Mouse (Mus musculus): ENCODE measurements around the gene Prr5. TPM values are rescaled to one million over a fixed set of nuclear protein-coding genes. Genes with fewer than 3 reads are reported as not detected.

The Prr5 gene
- total and polyA plus RNA-seq, 3 experiments, result not detected

- Histone ChIP-seq H3K36me3 (replicated peaks) (no peaks in the 10 kb centered on the region), H3K27me3 (ENCODE audit: insufficient read depth, low read length) (no peaks in the 10 kb centered on the region), H3K4me1 (ENCODE audit: insufficient read depth, low read depth, low read length) (no peaks in the 10 kb centered on the region), H3K4me3 (ENCODE audit: low read depth, low read length) (no peak overlapping the region), H3K9me3 (replicated peaks) (peaks cover 92% of the 10 kb centered on the region)
- TF ChIP-seq CTCF (IDR thresholded peaks at IDR 0.05; ENCODE audit: low read depth, low read length) (no peak), GATA1 (IDR thresholded peaks at IDR 0.05; ENCODE audit: borderline replicate concordance, low read length) (no peak), POLR2AphosphoS5 (IDR thresholded peaks at IDR 0.05; ENCODE audit: insufficient replicate concordance, low read depth, low read length) (no peak)
- DNase-seq (ENCODE audit: low spot score) (no peak), ATAC-seq (ENCODE audit: extremely low read depth, insufficient number of reproducible peaks, low FRiP score, poor library complexity, severe bottlenecking) (no peak)
Measured at GRCm38 (mm10) chr15:84666065-84666464, 3.4 kb upstream of the Prr5 start.

DNA sequence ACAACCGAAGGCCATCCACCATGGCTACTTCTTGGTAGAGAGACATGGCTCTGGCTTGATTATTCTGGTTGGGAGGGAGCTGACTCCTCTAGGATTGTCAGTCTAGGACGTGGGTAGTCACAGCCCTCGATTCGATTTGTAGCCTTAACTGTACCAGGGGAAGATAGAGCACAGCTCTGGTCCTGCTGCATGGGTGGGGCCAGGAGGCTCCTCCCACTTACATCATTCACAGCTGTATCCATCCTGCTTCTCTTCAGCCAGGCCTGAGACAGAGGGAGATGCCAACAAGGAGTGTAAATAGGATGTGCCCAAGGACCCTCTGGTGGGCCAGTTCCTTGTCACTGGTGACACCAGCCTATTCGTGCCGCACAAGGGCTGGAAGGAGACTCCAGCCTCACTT, 1.8 kb upstream of the Prr5 start:
- Histone ChIP-seq H3K4me3 (ENCODE audit: low read depth, low read length) (no peak overlapping the region), H3K36me3 (replicated peaks) (no peaks in the 10 kb centered on the region), H3K9me3 (replicated peaks) (peaks cover 98% of the 10 kb centered on the region), H3K27me3 (ENCODE audit: insufficient read depth, low read length) (no peaks in the 10 kb centered on the region), H3K4me1 (ENCODE audit: insufficient read depth, low read depth, low read length) (no peaks in the 10 kb centered on the region)
- ATAC-seq (ENCODE audit: extremely low read depth, insufficient number of reproducible peaks, low FRiP score, poor library complexity, severe bottlenecking), result no peak
- TF ChIP-seq TAL1 (conservative IDR thresholded peaks at IDR 0.05; ENCODE audit: low read depth, low read length), result no peak
- no peak for TF ChIP-seq POLR2AphosphoS5 (IDR thresholded peaks at IDR 0.05; ENCODE audit: insufficient replicate concordance, low read depth, low read length)
- TF ChIP-seq CTCF (IDR thresholded peaks at IDR 0.05; ENCODE audit: low read depth, low read length), result no peak
- no peak for TF ChIP-seq GATA1 (IDR thresholded peaks at IDR 0.05; ENCODE audit: borderline replicate concordance, low read length)
- TF ChIP-seq GATA2 (IDR thresholded peaks at IDR 0.05; ENCODE audit: borderline replicate concordance, low read depth, low read length), result no peak
- DNase-seq (ENCODE audit: low spot score), result no peak

DNA sequence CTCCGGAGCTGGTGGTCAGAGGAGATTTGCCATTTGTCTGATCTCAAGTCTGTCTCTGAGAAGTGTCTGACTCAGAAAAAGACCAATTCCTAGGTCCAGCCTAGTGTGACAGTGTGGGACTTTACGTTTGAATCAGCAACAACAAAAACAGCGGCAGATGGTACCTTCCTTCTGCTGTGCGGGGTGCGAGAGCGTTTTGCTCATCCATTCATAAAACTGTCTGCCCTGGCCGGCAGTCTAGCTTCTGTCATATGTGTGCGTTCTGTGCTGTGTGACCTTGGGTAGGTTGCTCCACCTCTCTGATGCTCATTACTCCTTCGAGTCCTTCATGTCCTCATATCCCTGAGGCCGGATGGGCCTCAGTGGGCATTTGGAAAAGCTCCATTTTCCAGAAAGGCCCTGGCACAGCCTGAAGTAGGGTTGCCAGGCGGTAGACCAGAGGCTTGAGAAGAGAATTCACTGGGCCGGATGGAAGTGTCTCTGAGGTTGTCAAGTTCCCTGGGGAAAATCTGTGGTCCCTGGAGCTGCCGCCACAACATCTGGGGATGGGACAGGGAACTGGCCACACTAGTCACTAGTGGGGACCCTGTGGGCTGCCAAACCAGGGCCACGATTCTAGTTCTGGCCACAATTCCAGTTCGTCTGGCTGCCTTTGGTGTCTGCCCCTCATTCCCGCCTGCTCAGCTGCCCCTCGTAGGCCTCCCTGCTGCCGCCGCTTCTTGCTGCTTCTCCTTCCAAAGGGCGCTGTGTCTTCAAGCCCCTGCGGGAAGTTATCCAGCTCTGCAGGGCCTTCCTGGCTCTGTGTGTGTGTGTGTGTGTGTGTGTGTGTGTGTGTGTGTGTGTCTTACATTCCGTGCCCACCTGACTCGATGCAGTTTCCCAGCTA, 594 bp downstream of the Prr5 start:
- Histone ChIP-seq H3K27me3 (ENCODE audit: insufficient read depth, low read length) (no peaks in the 10 kb centered on the region), H3K4me3 (ENCODE audit: low read depth, low read length) (no peak overlapping the region; the same call in 1 of the 2 replicates), H3K4me1 (ENCODE audit: insufficient read depth, low read depth, low read length) (no peaks in the 10 kb centered on the region), H3K36me3 (replicated peaks) (no peaks in the 10 kb centered on the region), H3K9me3 (replicated peaks) (peaks cover 91% of the 10 kb centered on the region)
- TF ChIP-seq GATA2 (IDR thresholded peaks at IDR 0.05; ENCODE audit: borderline replicate concordance, low read depth, low read length), result no peak
- TF ChIP-seq CTCF (IDR thresholded peaks at IDR 0.05; ENCODE audit: low read depth, low read length), result no peak
- no peak for TF ChIP-seq GATA1 (IDR thresholded peaks at IDR 0.05; ENCODE audit: borderline replicate concordance, low read length)
- TF ChIP-seq TAL1 (conservative IDR thresholded peaks at IDR 0.05; ENCODE audit: low read depth, low read length), result no peak
- no peak for TF ChIP-seq POLR2AphosphoS5 (IDR thresholded peaks at IDR 0.05; ENCODE audit: insufficient replicate concordance, low read depth, low read length)
- ATAC-seq (ENCODE audit: extremely low read depth, insufficient number of reproducible peaks, low FRiP score, poor library complexity, severe bottlenecking) (no peak), DNase-seq (ENCODE audit: low spot score) (no peak)

DNA sequence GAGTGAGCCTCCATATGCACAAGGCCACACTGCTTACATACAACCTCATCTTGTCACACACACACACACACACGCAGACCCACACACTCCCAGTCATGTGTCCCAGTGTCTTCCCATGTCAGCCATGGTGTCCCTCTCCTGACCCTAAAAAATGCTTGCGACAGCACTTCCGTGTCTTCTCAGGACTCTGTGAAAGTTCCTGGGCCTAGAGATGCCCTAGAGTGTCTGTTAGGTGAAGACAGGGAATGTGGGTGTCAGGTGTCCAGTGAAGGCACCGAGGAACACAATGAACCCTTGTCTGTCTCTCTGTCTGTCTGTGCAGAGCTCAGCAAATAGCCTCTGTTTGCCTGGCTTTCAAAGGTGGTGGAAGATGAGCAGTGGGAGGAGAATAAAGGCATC, 1.2 kb downstream of the Prr5 start:
- TF ChIP-seq POLR2AphosphoS5 (IDR thresholded peaks at IDR 0.05; ENCODE audit: insufficient replicate concordance, low read depth, low read length) (no peak), CTCF (IDR thresholded peaks at IDR 0.05; ENCODE audit: low read depth, low read length) (no peak), GATA2 (IDR thresholded peaks at IDR 0.05; ENCODE audit: borderline replicate concordance, low read depth, low read length) (no peak), TAL1 (conservative IDR thresholded peaks at IDR 0.05; ENCODE audit: low read depth, low read length) (no peak), GATA1 (IDR thresholded peaks at IDR 0.05; ENCODE audit: borderline replicate concordance, low read length) (no peak)
- no peak overlapping the region for H3K4me3 ChIP-seq (ENCODE audit: low read depth, low read length)
- ATAC-seq (ENCODE audit: extremely low read depth, insufficient number of reproducible peaks, low FRiP score, poor library complexity, severe bottlenecking), result no peak
- H3K27me3 ChIP-seq (ENCODE audit: insufficient read depth, low read length), result no peaks in the 10 kb centered on the region
- no peaks in the 10 kb centered on the region for H3K36me3 ChIP-seq (replicated peaks)
- H3K9me3 ChIP-seq (replicated peaks), result peaks cover 91% of the 10 kb centered on the region
- DNase-seq (ENCODE audit: low spot score), result no peak
- no peaks in the 10 kb centered on the region for H3K4me1 ChIP-seq (ENCODE audit: insufficient read depth, low read depth, low read length)

DNA sequence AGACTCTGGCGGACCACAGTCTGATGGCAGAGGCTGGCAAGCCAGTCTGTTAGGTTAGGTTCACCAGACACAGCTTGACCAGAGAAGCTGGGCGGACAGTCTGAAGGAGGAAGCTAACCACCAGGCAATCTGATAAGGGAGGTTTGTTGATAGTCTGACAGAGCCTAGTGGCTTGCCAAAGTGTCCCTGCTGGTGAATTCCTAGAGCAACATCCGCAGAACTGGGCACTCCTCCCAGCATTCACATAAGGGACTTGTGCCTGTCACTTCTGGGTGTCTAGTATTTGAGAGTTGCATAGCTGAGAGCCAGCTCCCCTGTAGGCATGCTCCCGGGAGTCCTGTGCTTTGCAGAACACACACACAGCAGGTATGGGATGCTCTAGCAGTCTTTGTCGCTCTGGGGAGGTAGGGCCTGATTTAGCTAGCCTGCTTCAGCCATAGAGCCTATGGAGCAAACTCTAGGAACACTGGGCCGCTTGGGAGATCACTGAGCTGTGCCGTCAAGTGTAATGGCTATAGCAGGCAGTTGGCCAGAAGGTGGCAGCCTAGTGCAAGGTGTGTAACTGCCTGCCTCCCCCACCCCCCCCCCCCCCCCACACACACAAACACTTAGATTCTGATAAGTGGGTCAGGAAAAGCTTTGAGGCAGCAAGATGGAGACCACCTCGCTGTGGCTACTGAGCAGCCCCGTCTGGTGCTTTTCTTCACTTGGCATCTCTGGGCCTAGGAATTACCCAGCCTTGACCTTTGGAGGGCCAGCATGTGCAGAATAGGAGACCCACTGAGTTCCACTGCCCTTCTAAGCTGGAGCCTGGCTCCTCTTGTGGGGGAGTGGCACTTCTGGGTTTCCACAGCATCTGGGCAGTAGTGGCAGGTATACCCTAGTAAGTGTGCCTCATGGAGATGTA, 2.2 kb downstream of the Prr5 start:
- Histone ChIP-seq H3K4me3 (ENCODE audit: low read depth, low read length) (no peak overlapping the region), H3K4me1 (ENCODE audit: insufficient read depth, low read depth, low read length) (no peaks in the 10 kb centered on the region), H3K9me3 (replicated peaks) (peaks cover 91% of the 10 kb centered on the region), H3K27me3 (ENCODE audit: insufficient read depth, low read length) (no peaks in the 10 kb centered on the region), H3K36me3 (replicated peaks) (no peaks in the 10 kb centered on the region)
- DNase-seq (ENCODE audit: low spot score) (no peak), ATAC-seq (ENCODE audit: extremely low read depth, insufficient number of reproducible peaks, low FRiP score, poor library complexity, severe bottlenecking) (no peak)
- TF ChIP-seq GATA1 (IDR thresholded peaks at IDR 0.05; ENCODE audit: borderline replicate concordance, low read length), result no peak
- TF ChIP-seq CTCF (IDR thresholded peaks at IDR 0.05; ENCODE audit: low read depth, low read length), result no peak
- no peak for TF ChIP-seq TAL1 (conservative IDR thresholded peaks at IDR 0.05; ENCODE audit: low read depth, low read length)
- TF ChIP-seq POLR2AphosphoS5 (IDR thresholded peaks at IDR 0.05; ENCODE audit: insufficient replicate concordance, low read depth, low read length), result no peak
- no peak for TF ChIP-seq GATA2 (IDR thresholded peaks at IDR 0.05; ENCODE audit: borderline replicate concordance, low read depth, low read length)

- DNase-seq (ENCODE audit: low spot score) (no peak), ATAC-seq (ENCODE audit: extremely low read depth, insufficient number of reproducible peaks, low FRiP score, poor library complexity, severe bottlenecking) (no peak)
- Histone ChIP-seq H3K36me3 (replicated peaks) (no peaks in the 10 kb centered on the region), H3K4me3 (ENCODE audit: low read depth, low read length) (no peak overlapping the region; the same call in 1 of the 2 replicates), H3K9me3 (replicated peaks) (peaks cover 90% of the 10 kb centered on the region), H3K4me1 (ENCODE audit: insufficient read depth, low read depth, low read length) (no peaks in the 10 kb centered on the region), H3K27me3 (ENCODE audit: insufficient read depth, low read length) (no peaks in the 10 kb centered on the region)
- TF ChIP-seq TAL1 (conservative IDR thresholded peaks at IDR 0.05; ENCODE audit: low read depth, low read length), result no peak
- no peak for TF ChIP-seq POLR2AphosphoS5 (IDR thresholded peaks at IDR 0.05; ENCODE audit: insufficient replicate concordance, low read depth, low read length)
- TF ChIP-seq GATA1 (IDR thresholded peaks at IDR 0.05; ENCODE audit: borderline replicate concordance, low read length), result no peak
- no peak for TF ChIP-seq GATA2 (IDR thresholded peaks at IDR 0.05; ENCODE audit: borderline replicate concordance, low read depth, low read length)
- TF ChIP-seq CTCF (IDR thresholded peaks at IDR 0.05; ENCODE audit: low read depth, low read length), result no peak
Measured at GRCm38 (mm10) chr15:84672308-84672615, 2.8 kb downstream of the Prr5 start.
